ENCODE assay signal across 8 mouse cellular contexts in genomic region chr2:119209176-119209507, GRCm38 (mm10). TPM values are rescaled to one million over a fixed set of nuclear protein-coding genes. Genes with fewer than 3 reads are reported as not detected.
DNase-seq lines count a peak whose midpoint lies in the region; ATAC-seq and TF ChIP-seq lines count a peak whose summit lies in the region.

No protein-coding gene starts in this region.

- H3K4me3 ChIP-seq in kidney, postnatal 0 days (replicated peaks; ENCODE audit: low read depth, low read length): peak overlapping the region; percentile 78
- H3K4me3 ChIP-seq in cortical plate, adult 2 months (ENCODE audit: insufficient read depth, low read length): peak overlapping the region; percentile 70
- H3K4me3 ChIP-seq in hindbrain, postnatal 0 days (ENCODE audit: low read length): peak overlapping the region; percentile 77
- H3K4me3 ChIP-seq in midbrain, embryonic 16.5 days (ENCODE audit: low read depth, low read length): peak overlapping the region; percentile 79

- intact Hi-C loops in left cerebral cortex, postnatal 36 days (cut with DNase I): loop anchor here (2.0 kb wide), 1 partner anchor 80 kb away; the partner anchor contains the start of gene Vps18
- intact Hi-C loops in left cerebral cortex, postnatal 25 days (cut with DNase I): loop anchor here (5.0 kb wide), 1 partner anchor 97 kb away; the partner anchor contains the start of gene Rad51

- H3K9ac ChIP-seq in kidney, postnatal 0 days (ENCODE audit: low read depth, low read length): peak overlapping the region; percentile 67
- peak overlapping the region; percentile 66 for H3K9ac ChIP-seq in hindbrain, postnatal 0 days (replicated peaks; ENCODE audit: low read length)
- peak overlapping the region; percentile 76 for H3K9ac ChIP-seq in midbrain, embryonic 16.5 days (ENCODE audit: low read depth, low read length)

- H3K27me3 ChIP-seq in kidney, postnatal 0 days (ENCODE audit: insufficient read depth, low read length): no peaks in the 10 kb centered on the region
- H3K27me3 ChIP-seq in hindbrain, postnatal 0 days (ENCODE audit: insufficient read depth, low read length): no peaks in the 10 kb centered on the region
- no peaks in the 10 kb centered on the region for H3K27me3 ChIP-seq in midbrain, embryonic 16.5 days (ENCODE audit: control insufficient read depth, insufficient read depth, low read depth, low read length)

- peaks cover 32% of the 10 kb centered on the region; the same call in 1 of the 2 replicates for H3K36me3 ChIP-seq in kidney, postnatal 0 days (ENCODE audit: insufficient read depth, low read length)
- H3K36me3 ChIP-seq in hindbrain, postnatal 0 days (ENCODE audit: insufficient read depth, low read length): peaks cover 27% of the 10 kb centered on the region
- H3K36me3 ChIP-seq in midbrain, embryonic 16.5 days (ENCODE audit: control insufficient read depth, insufficient read depth, low read length): peaks cover 21% of the 10 kb centered on the region

- ATAC-seq in kidney, postnatal 0 days (replicated peaks; ENCODE audit: low FRiP score, low read depth): no peak
- ATAC-seq in hindbrain, postnatal 0 days: no peak
- no peak; the same call in 1 of the 2 replicates for ATAC-seq in midbrain, embryonic 16.5 days

- H3K4me2 ChIP-seq in kidney, postnatal 0 days (ENCODE audit: low read length): peak overlapping the region; percentile 70
- peak overlapping the region; percentile 74 for H3K4me2 ChIP-seq in hindbrain, postnatal 0 days (ENCODE audit: low read depth, low read length)
- peak overlapping the region; percentile 45 for H3K4me2 ChIP-seq in midbrain, embryonic 16.5 days (ENCODE audit: low read length)

- 2% methylated on average over 13 of the region's 13 CpGs for WGBS in kidney, postnatal 0 days
- 2% methylated on average over 13 of the region's 13 CpGs for WGBS in hindbrain, postnatal 0 days
- 1% methylated on average over 13 of the region's 13 CpGs for WGBS in midbrain, embryonic 16.5 days

- TF ChIP-seq CTCF in kidney, postnatal 0 days (IDR thresholded peaks at IDR 0.05; ENCODE audit: low read depth): no peak
- TF ChIP-seq CTCF in cortical plate, adult 2 months (IDR thresholded peaks at IDR 0.05; ENCODE audit: extremely low read depth, insufficient read depth, low read length): no peak
- no peak for TF ChIP-seq CTCF in hindbrain, postnatal 0 days (IDR thresholded peaks at IDR 0.05; ENCODE audit: low read depth)

- TF ChIP-seq POLR2A in cortical plate, adult 2 months (IDR thresholded peaks at IDR 0.05; ENCODE audit: extremely low read depth, insufficient read depth, low read length): no peak

- H3K9me3 ChIP-seq in kidney, postnatal 0 days (replicated peaks; ENCODE audit: low read length): no peaks in the 10 kb centered on the region
- no peaks in the 10 kb centered on the region for H3K9me3 ChIP-seq in hindbrain, postnatal 0 days (ENCODE audit: low read length)
- no peaks in the 10 kb centered on the region for H3K9me3 ChIP-seq in midbrain, embryonic 16.5 days (replicated peaks; ENCODE audit: control insufficient read depth, low read length, poor library complexity, severe bottlenecking)

- DNase-seq in kidney, postnatal 0 days (ENCODE audit: low spot score): no peak
- DNase-seq in kidney, postnatal 25 days: no peak
- DNase-seq in hindbrain, postnatal 0 days (ENCODE audit: low spot score): peak; percentile 42
- DNase-seq in left cerebral cortex, postnatal 36 days (ENCODE audit: low spot score in 2 of 2): no peak
- DNase-seq in left cerebral cortex, postnatal 25 days (ENCODE audit: low spot score in 2 of 2): no peak
- no peak for DNase-seq in cerebellum, postnatal 10 days

- peak overlapping the region; percentile 89 for H3K27ac ChIP-seq in kidney, postnatal 0 days
- no peak overlapping the region for H3K27ac ChIP-seq in cortical plate, adult 2 months (ENCODE audit: insufficient read depth, low read length)
- peak overlapping the region; percentile 87 for H3K27ac ChIP-seq in hindbrain, postnatal 0 days
- H3K27ac ChIP-seq in midbrain, embryonic 16.5 days (ENCODE audit: low read length): peak overlapping the region; percentile 86

- peaks cover 6% of the 10 kb centered on the region; the same call in 1 of the 2 replicates for H3K4me1 ChIP-seq in kidney, postnatal 0 days (replicated peaks; ENCODE audit: insufficient read depth, low read length)
- no peaks in the 10 kb centered on the region for H3K4me1 ChIP-seq in cortical plate, adult 2 months (ENCODE audit: control insufficient read depth, insufficient read depth, low read length)
- H3K4me1 ChIP-seq in hindbrain, postnatal 0 days (ENCODE audit: insufficient read depth, low read length): peaks cover 4% of the 10 kb centered on the region
- H3K4me1 ChIP-seq in midbrain, embryonic 16.5 days (ENCODE audit: control insufficient read depth, insufficient read depth, low read length): peaks cover 15% of the 10 kb centered on the region

RNA-seq across cellular contexts. Expression of gene Dnajc17, which starts 0.5 kb away (rescaled TPM):
- 15.1 and 16.8 TPM in 2 replicates for polyA plus RNA-seq in kidney, postnatal 0 days (2015; fragmentation: Nextera tagmentation; extraction: Ambion mirVana)
- 25.8 and 25.9 TPM in 2 replicates for polyA plus RNA-seq in cortical plate, adult 2 months (2012; rRNA removed)
- total RNA-seq in hindbrain, postnatal 0 days (2014; rRNA removed): 3.0 and 7.1 TPM in 2 replicates
- polyA plus RNA-seq in hindbrain, postnatal 0 days (2015; fragmentation: Nextera tagmentation; extraction: Ambion mirVana): 20.3 and 21.9 TPM in 2 replicates
- 25.9 and 28.5 TPM in 2 replicates for polyA plus RNA-seq in midbrain, embryonic 16.5 days (2015; fragmentation: Nextera tagmentation; extraction: Ambion mirVana)
- total RNA-seq in left cerebral cortex, postnatal 36 days (2021): 10 to 100 TPM; 16.4 to 16.6 TPM
- total RNA-seq in left cerebral cortex, postnatal 25 days (2021): 10 to 100 TPM; 16.4 to 18.5 TPM

RNA-seq across cellular contexts. Expression of gene Zfyve19, which starts 0.7 kb away (rescaled TPM):
- 41.9 and 44.0 TPM in 2 replicates for polyA plus RNA-seq in kidney, postnatal 0 days (2015; fragmentation: Nextera tagmentation; extraction: Ambion mirVana)
- polyA plus RNA-seq in cortical plate, adult 2 months (2012; rRNA removed): 52.9 and 68.2 TPM in 2 replicates
- total RNA-seq in hindbrain, postnatal 0 days (2014; rRNA removed): 26.2 and 35.1 TPM in 2 replicates
- 50.2 and 53.1 TPM in 2 replicates for polyA plus RNA-seq in hindbrain, postnatal 0 days (2015; fragmentation: Nextera tagmentation; extraction: Ambion mirVana)
- polyA plus RNA-seq in midbrain, embryonic 16.5 days (2015; fragmentation: Nextera tagmentation; extraction: Ambion mirVana): 62.4 and 62.6 TPM in 2 replicates
- 10 to 100 TPM; 34.9 TPM for total RNA-seq in left cerebral cortex, postnatal 36 days (2021)
- total RNA-seq in left cerebral cortex, postnatal 25 days (2021): 10 to 100 TPM; 28.8 to 32.2 TPM

RNA-seq across cellular contexts. Expression of gene Ppp1r14d, which starts 20.6 kb away (rescaled TPM):
- 1.0 and 1.5 TPM in 2 replicates for polyA plus RNA-seq in kidney, postnatal 0 days (2015; fragmentation: Nextera tagmentation; extraction: Ambion mirVana)
- polyA plus RNA-seq in cortical plate, adult 2 months (2012; rRNA removed): not detected in 2 replicates
- not detected in 2 replicates for total RNA-seq in hindbrain, postnatal 0 days (2014; rRNA removed)
- not detected in 2 replicates for polyA plus RNA-seq in hindbrain, postnatal 0 days (2015; fragmentation: Nextera tagmentation; extraction: Ambion mirVana)
- not detected in 2 replicates for polyA plus RNA-seq in midbrain, embryonic 16.5 days (2015; fragmentation: Nextera tagmentation; extraction: Ambion mirVana)
- total RNA-seq in left cerebral cortex, postnatal 36 days (2021): not detected
- not detected for total RNA-seq in left cerebral cortex, postnatal 25 days (2021)

RNA-seq across cellular contexts. Expression of gene Spint1, which starts 28.0 kb away (rescaled TPM):
- polyA plus RNA-seq in kidney, postnatal 0 days (2015; fragmentation: Nextera tagmentation; extraction: Ambion mirVana): 62.3 and 62.7 TPM in 2 replicates
- 1.8 and 2.6 TPM in 2 replicates for polyA plus RNA-seq in cortical plate, adult 2 months (2012; rRNA removed)
- total RNA-seq in hindbrain, postnatal 0 days (2014; rRNA removed): 3.0 and 3.7 TPM in 2 replicates
- 1.1 and 1.2 TPM in 2 replicates for polyA plus RNA-seq in hindbrain, postnatal 0 days (2015; fragmentation: Nextera tagmentation; extraction: Ambion mirVana)
- 0.36 and 0.72 TPM in 2 replicates for polyA plus RNA-seq in midbrain, embryonic 16.5 days (2015; fragmentation: Nextera tagmentation; extraction: Ambion mirVana)
- 1 to 10 TPM in 1 of 2 experiments, under 1 TPM in 1; 0.76 to 1.3 TPM for total RNA-seq in left cerebral cortex, postnatal 36 days (2021)
- 1 to 10 TPM; 1.3 to 1.4 TPM for total RNA-seq in left cerebral cortex, postnatal 25 days (2021)

RNA-seq across cellular contexts. Expression of gene Gm14137, which starts 34.8 kb away (rescaled TPM):
- polyA plus RNA-seq in kidney, postnatal 0 days (2015; fragmentation: Nextera tagmentation; extraction: Ambion mirVana): 0.27 and 0.33 TPM in 2 replicates
- polyA plus RNA-seq in cortical plate, adult 2 months (2012; rRNA removed): not detected in 2 replicates
- 0.36 TPM in 1 of 2 replicates, not detected in the other for total RNA-seq in hindbrain, postnatal 0 days (2014; rRNA removed)
- polyA plus RNA-seq in hindbrain, postnatal 0 days (2015; fragmentation: Nextera tagmentation; extraction: Ambion mirVana): 0.28 and 0.29 TPM in 2 replicates
- polyA plus RNA-seq in midbrain, embryonic 16.5 days (2015; fragmentation: Nextera tagmentation; extraction: Ambion mirVana): 1.2 and 1.5 TPM in 2 replicates
- total RNA-seq in left cerebral cortex, postnatal 36 days (2021): not detected
- total RNA-seq in left cerebral cortex, postnatal 25 days (2021): not detected
